Mouse (Mus musculus): Measurements from ENCODE around the gene Bst1. TPM values are rescaled to one million over a fixed set of nuclear protein-coding genes. Genes with fewer than 3 reads are reported as not detected.

Bst1 gene
- total and polyA plus RNA-seq, 2 experiments = 0.16 to 0.18 TPM

- WGBS = under 1% methylated on average over 55 of the region's 61 CpGs
- Histone ChIP-seq H3K27ac (replicated peaks; ENCODE audit: insufficient read depth, low read depth, low read length) (peak overlapping the region; percentile 52), H3K36me3 (ENCODE audit: control insufficient read depth, insufficient read depth, low read length) (no peaks in the 10 kb centered on the region), H3K27me3 (ENCODE audit: control insufficient read depth, insufficient read depth, low read length) (no peaks in the 10 kb centered on the region), H3K4me3 (ENCODE audit: insufficient read depth, low read depth, low read length) (peak overlapping the region; percentile 68), H3K79me2 (ENCODE audit: control insufficient read depth, insufficient read depth, low read length) (peaks cover 6% of the 10 kb centered on the region; the same call in 1 of the 2 replicates), H3K9ac (ENCODE audit: low read depth, low read length) (peak overlapping the region; percentile 98), H3K4me1 (ENCODE audit: control insufficient read depth, insufficient read depth, low read length) (peaks cover 4% of the 10 kb centered on the region)
- TF ChIP-seq CTCF (IDR thresholded peaks at IDR 0.05; ENCODE audit: low read depth, low read length) (no peak), POLR2A (IDR thresholded peaks at IDR 0.05; ENCODE audit: extremely low read depth, insufficient read depth, low read length) (no peak)
- peak; percentile 17 for DNase-seq (ENCODE audit: extremely low read depth, low read depth, low spot score)
Measured at GRCm38 (mm10) chr5:43781423-43781976, 37.2 kb upstream of the Bst1 start.

GRCm38 (mm10) chr5:43781977-43782930, 36.4 kb upstream of the Bst1 start:
- Histone ChIP-seq H3K27ac (replicated peaks; ENCODE audit: insufficient read depth, low read depth, low read length) (peak overlapping the region; percentile 55), H3K79me2 (ENCODE audit: control insufficient read depth, insufficient read depth, low read length) (peaks cover 6% of the 10 kb centered on the region; the same call in 1 of the 2 replicates), H3K27me3 (ENCODE audit: control insufficient read depth, insufficient read depth, low read length) (no peaks in the 10 kb centered on the region), H3K4me1 (ENCODE audit: control insufficient read depth, insufficient read depth, low read length) (peaks cover 4% of the 10 kb centered on the region), H3K9ac (ENCODE audit: low read depth, low read length) (peak overlapping the region; percentile 98), H3K36me3 (ENCODE audit: control insufficient read depth, insufficient read depth, low read length) (no peaks in the 10 kb centered on the region), H3K4me3 (ENCODE audit: insufficient read depth, low read depth, low read length) (peak overlapping the region; percentile 68)
- DNase-seq (ENCODE audit: extremely low read depth, low read depth, low spot score) = peak; percentile 37
- WGBS = 4% methylated on average over 81 of the region's 82 CpGs
- TF ChIP-seq CTCF (IDR thresholded peaks at IDR 0.05; ENCODE audit: low read depth, low read length) (no peak), POLR2A (IDR thresholded peaks at IDR 0.05; ENCODE audit: extremely low read depth, insufficient read depth, low read length) (0 out of 2 replicates have a peak, but pooled peaks have one; percentile 39)

GRCm38 (mm10) chr5:43783996-43784395, 34.7 kb upstream of the Bst1 start:
- TF ChIP-seq POLR2A (IDR thresholded peaks at IDR 0.05; ENCODE audit: extremely low read depth, insufficient read depth, low read length) (no peak), CTCF (IDR thresholded peaks at IDR 0.05; ENCODE audit: low read depth, low read length) (no peak)
- Histone ChIP-seq H3K27me3 (ENCODE audit: control insufficient read depth, insufficient read depth, low read length) (no peaks in the 10 kb centered on the region), H3K4me1 (ENCODE audit: control insufficient read depth, insufficient read depth, low read length) (peaks cover 7% of the 10 kb centered on the region), H3K9ac (ENCODE audit: low read depth, low read length) (no peak overlapping the region), H3K79me2 (ENCODE audit: control insufficient read depth, insufficient read depth, low read length) (peaks cover 3% of the 10 kb centered on the region; the same call in 1 of the 2 replicates), H3K27ac (replicated peaks; ENCODE audit: insufficient read depth, low read depth, low read length) (no peak overlapping the region), H3K4me3 (ENCODE audit: insufficient read depth, low read depth, low read length) (no peak overlapping the region), H3K36me3 (ENCODE audit: control insufficient read depth, insufficient read depth, low read length) (no peaks in the 10 kb centered on the region)
- 83% methylated on average over 2 of the region's 2 CpGs for WGBS
- DNase-seq (ENCODE audit: extremely low read depth, low read depth, low spot score) = no peak

DNA sequence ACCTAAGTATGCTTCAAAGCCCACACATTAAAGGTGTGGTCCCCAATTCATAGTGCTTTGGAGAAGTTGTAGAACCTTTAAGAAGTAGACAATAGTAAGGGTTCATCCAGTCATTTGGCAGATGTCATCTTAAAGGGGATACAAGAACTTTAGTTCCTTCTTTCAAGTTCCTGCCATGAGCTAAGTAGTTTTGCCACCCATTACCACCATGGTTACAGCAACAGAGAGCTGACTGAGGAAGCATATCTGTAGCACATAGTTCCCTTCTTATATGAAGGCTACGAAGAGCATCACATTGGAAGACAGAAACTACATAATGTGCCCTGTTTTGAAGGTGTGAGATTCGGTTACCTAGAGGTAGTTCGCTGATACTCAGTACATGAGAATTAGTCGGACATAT, 32.1 kb upstream of the Bst1 start:
- H3K9ac ChIP-seq (ENCODE audit: low read depth, low read length) = no peak overlapping the region
- TF ChIP-seq CTCF (IDR thresholded peaks at IDR 0.05; ENCODE audit: low read depth, low read length) (no peak), POLR2A (IDR thresholded peaks at IDR 0.05; ENCODE audit: extremely low read depth, insufficient read depth, low read length) (no peak)
- WGBS = 96% methylated on average over 4 of the region's 4 CpGs
- H3K4me1 ChIP-seq (ENCODE audit: control insufficient read depth, insufficient read depth, low read length) = peaks cover 5% of the 10 kb centered on the region
- H3K27ac ChIP-seq (replicated peaks; ENCODE audit: insufficient read depth, low read depth, low read length) = no peak overlapping the region
- no peaks in the 10 kb centered on the region for H3K79me2 ChIP-seq (ENCODE audit: control insufficient read depth, insufficient read depth, low read length)
- peak; percentile 28 for DNase-seq (ENCODE audit: extremely low read depth, low read depth, low spot score)
- no peak overlapping the region for H3K4me3 ChIP-seq (ENCODE audit: insufficient read depth, low read depth, low read length)
- H3K27me3 ChIP-seq (ENCODE audit: control insufficient read depth, insufficient read depth, low read length) = peaks cover 4% of the 10 kb centered on the region; the same call in 1 of the 2 replicates
- H3K36me3 ChIP-seq (ENCODE audit: control insufficient read depth, insufficient read depth, low read length) = no peaks in the 10 kb centered on the region

- 20% methylated on average over 9 of the region's 9 CpGs for WGBS
- no peak for TF ChIP-seq CTCF (IDR thresholded peaks at IDR 0.05; ENCODE audit: low read depth, low read length)
- H3K27ac ChIP-seq (replicated peaks; ENCODE audit: insufficient read depth, low read depth, low read length) = no peak overlapping the region
- no peak overlapping the region for H3K9ac ChIP-seq (ENCODE audit: low read depth, low read length)
- H3K4me1 ChIP-seq (ENCODE audit: control insufficient read depth, insufficient read depth, low read length) = peaks cover 5% of the 10 kb centered on the region
- no peaks in the 10 kb centered on the region for H3K79me2 ChIP-seq (ENCODE audit: control insufficient read depth, insufficient read depth, low read length)
- no peaks in the 10 kb centered on the region for H3K36me3 ChIP-seq (ENCODE audit: control insufficient read depth, insufficient read depth, low read length)
- H3K27me3 ChIP-seq (ENCODE audit: control insufficient read depth, insufficient read depth, low read length) = peaks cover 8% of the 10 kb centered on the region; the same call in 1 of the 2 replicates
- peak; percentile 85 for DNase-seq (ENCODE audit: extremely low read depth, low read depth, low spot score)
- no peak overlapping the region for H3K4me3 ChIP-seq (ENCODE audit: insufficient read depth, low read depth, low read length)
Measured at GRCm38 (mm10) chr5:43787976-43788752, 30.5 kb upstream of the Bst1 start.

All from liver, adult 2 months (tissue).